Mouse (Mus musculus): ENCODE data around the gene Tctex1d4.

- TF ChIP-seq TAL1 (IDR thresholded peaks at IDR 0.05; ENCODE audit: low read length) = no peak
- no peak for TF ChIP-seq GATA1 (IDR thresholded peaks at IDR 0.05; ENCODE audit: low read length)
Measured at GRCm38 (mm10) chr4:117095551-117096452, 30.8 kb upstream of the Tctex1d4 start, which contains the start of gene Ptch2.
